Mouse (Mus musculus) small intestine, adult 2 months (tissue): ENCODE measurements around the gene Cacna1c.

Experiments used
- CTCF ChIP-seq: fragments of 200-500 bp; IDR thresholded peaks from 2 replicates; pipeline ENCODE4 v1.5.1; 2012; ENCODE audit warnings: low read depth, mild to moderate bottlenecking, control low read depth, inconsistent platforms, low read length, moderate library complexity, mixed read lengths; ENCODE audit not compliant: insufficient replicate concordance, insufficient read length; ENCODE audit errors: extremely low read depth
- POLR2A ChIP-seq: fragments of 200-500 bp; IDR thresholded peaks from 2 replicates; pipeline ENCODE4 v1.6.1; 2012; ENCODE audit warnings: low read depth, mild to moderate bottlenecking, control low read depth, inconsistent platforms, low read length, moderate library complexity

DNA sequence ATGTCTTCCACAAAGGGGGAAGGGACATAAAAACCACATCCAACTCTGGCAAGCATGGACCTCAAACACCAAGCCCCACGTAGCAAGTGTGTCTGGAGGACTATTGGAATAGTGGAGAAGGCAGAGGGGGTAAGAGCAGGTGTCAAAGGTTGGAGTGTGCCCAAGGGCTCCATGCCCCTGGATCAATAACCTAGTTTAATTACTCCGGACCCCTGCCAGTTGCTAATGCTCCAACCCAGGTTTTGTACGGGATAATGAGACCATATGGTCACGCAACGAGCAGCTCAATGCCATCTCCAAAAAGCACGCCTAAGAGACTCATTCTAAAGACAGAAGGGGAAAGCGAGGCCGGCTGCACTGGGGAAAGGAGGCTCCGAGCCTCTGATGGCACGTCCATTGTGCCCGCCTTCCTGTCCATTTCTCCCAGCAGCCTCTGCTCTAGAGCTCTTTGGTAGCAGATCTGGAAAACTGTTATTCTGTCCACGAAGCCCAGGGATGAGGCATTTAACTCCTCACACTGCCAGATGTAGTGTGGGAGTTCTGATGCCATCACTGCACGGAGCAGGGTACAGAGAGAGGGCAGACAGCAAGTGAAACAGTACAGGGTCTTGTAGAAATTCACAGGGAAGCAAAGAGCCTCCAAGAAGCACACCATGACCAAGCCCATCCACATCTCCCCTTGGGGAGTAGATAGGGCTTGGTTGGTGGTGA is 257.7 kb downstream of the Cacna1c start:
- no peak for TF ChIP-seq CTCF
- TF ChIP-seq POLR2A = no peak
